Mouse (Mus musculus) adipocyte (in vitro differentiated cells): Measurements from ENCODE around the gene Stra6l.

Source experiments
- DNase-seq: peaks from one replicate; pipeline ENCODE4 v3.0.0-alpha.2; 2016; ENCODE audit warnings: low spot score

Gene Stra6l

GRCm38 (mm10) chr4:45917091-45917490 is 68.6 kb downstream of the Stra6l start:
- DNase-seq, result no peak

- DNase-seq, result no peak
Measured at GRCm38 (mm10) chr4:45921663-45922435, 73.4 kb downstream of the Stra6l start.

DNA sequence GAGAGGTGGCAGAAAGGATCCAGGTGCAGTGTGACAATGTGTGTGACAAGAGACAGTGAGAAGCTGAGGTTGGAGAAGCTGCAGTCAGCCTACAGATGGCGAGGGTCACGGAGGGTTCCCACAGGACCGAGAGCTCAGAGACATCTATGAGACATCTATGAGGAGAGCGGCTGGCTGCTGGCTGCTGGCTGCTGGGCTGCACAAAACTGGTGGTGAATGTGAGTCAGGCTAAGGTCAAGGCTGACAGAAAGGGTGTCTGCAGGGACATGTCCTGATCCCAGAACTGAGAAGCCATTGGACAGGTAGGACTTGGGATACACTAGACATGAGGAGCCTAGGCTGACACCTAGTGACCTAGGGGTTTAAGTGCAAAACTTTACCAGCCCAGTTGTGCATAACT is 75.5 kb downstream of the Stra6l start:
- no peak for DNase-seq

DNA sequence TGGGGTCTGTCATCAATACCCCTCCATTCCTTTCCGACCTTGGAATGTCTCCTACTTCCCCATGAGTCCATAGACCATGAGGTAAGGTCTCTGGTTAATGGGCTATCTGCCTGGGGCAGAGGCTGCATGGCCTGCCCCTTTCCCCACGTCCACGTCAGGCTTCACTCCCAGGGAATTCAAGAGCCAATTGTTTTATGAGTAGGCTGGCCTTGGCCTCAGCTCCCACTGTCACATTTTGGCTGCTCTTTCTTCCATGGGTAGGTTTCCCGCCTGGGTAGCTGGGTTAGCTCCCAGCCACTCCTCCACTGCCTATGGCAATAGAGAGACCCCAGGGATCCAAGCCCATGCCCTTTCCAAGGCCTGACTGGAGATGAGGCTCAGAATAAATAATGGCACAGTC is 80.1 kb downstream of the Stra6l start:
- no peak for DNase-seq
